Mouse (Mus musculus) forebrain, embryonic 15.5 days (tissue): ENCODE results near the gene 4933428G20Rik. TPM values are rescaled to one million over a fixed set of nuclear protein-coding genes. Genes with fewer than 3 reads are reported as not detected.

Source experiments
- ATAC-seq: fragments of 200-750 bp; cut with Nextera tagmentation; replicated peaks from 2 replicates; pipeline ENCODE4 v1.8.0; 2017; ENCODE audit warnings: mild to moderate bottlenecking, moderate TSS enrichment, moderate library complexity
- H3K27ac ChIP-seq: fragments of 300-500 bp; sonication (generic); replicated peaks from 2 replicates; pipeline ENCODE4 v1.5.1; 2015; ENCODE audit warnings: mild to moderate bottlenecking, inconsistent platforms
- H3K27me3 ChIP-seq: fragments of 300-500 bp; sonication (generic); 2 replicates; pipeline ENCODE4 v1.6.1; 2015; ENCODE audit warnings: inconsistent platforms
- H3K36me3 ChIP-seq: fragments of 300-500 bp; sonication (generic); 2 replicates; pipeline ENCODE4 v1.6.1; 2015; ENCODE audit warnings: mild to moderate bottlenecking, inconsistent platforms
- H3K4me1 ChIP-seq: fragments of 300-500 bp; sonication (generic); 2 replicates; pipeline ENCODE4 v1.6.1; 2015; ENCODE audit warnings: inconsistent platforms
- H3K4me2 ChIP-seq: fragments of 300-500 bp; sonication (generic); replicated peaks from 2 replicates; pipeline ENCODE4 v1.6.1; 2015; ENCODE audit warnings: mild to moderate bottlenecking, inconsistent platforms
- H3K4me3 ChIP-seq: fragments of 300-500 bp; sonication (generic); 2 replicates; pipeline ENCODE4 v1.5.1; 2015; ENCODE audit warnings: mild to moderate bottlenecking, inconsistent platforms
- H3K9ac ChIP-seq: fragments of 300-500 bp; sonication (generic); replicated peaks from 2 replicates; pipeline ENCODE4 v1.6.1; 2015; ENCODE audit warnings: mild to moderate bottlenecking, inconsistent platforms
- H3K9me3 ChIP-seq: fragments of 300-500 bp; sonication (generic); 2 replicates; pipeline ENCODE4 v1.6.1; 2016; ENCODE audit warnings: inconsistent platforms
- WGBS: fragments of 180-500 bp; shearing (Covaris S2); methylation state at CpG from one replicate; pipeline ENCODE4 v1.1.7; 2015; ENCODE audit warnings: mixed read lengths; 5-methylcytosine and 5-hydroxymethylcytosine counted together
- polyA plus RNA-seq: library from polyadenylated mRNA; unstranded; fragments of >200 nt; fragmentation: Nextera tagmentation; extraction: Ambion mirVana; gene quantifications from 2 replicates; pipeline ENCODE4 v1.2.1, GENCODE M21; 2015

4933428G20Rik gene
- polyA plus RNA-seq, 1 experiment from 2014 or later: 1.1 TPM

DNA sequence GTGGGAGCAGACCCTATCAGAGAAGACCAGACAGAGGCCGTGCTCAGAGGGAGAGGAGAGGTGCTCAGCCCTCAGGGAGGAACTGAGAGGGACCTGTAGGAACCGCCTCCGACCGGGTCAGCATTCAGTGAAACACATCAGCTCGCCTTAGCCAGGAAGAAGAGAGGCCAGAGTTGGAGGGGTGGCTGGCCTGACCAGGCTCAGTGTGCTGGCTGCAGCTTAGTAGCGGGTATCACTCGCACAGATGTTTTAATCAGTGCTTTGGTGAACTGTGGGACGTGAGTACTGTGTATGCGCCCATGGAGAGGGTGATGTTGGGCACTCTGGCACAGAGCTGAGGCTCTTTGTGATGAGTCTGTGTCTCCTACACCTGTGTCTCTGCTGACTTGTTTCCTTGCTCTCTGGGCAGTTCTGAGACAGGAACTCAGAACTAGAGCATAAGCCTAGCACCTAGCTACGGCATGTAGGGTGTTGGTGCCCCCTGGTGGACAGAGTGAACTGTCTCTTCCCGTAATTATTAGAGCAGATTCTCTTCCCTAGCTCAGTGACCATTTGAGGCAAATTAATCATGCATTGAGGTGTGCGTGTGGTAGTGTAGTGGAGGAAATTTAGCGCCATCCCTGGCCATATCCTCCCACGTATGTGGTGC lies 31.4 kb downstream of the 4933428G20Rik start:
- peak; percentile 58 for ATAC-seq
- H3K27ac ChIP-seq: no peak overlapping the region
- 43% methylated on average over 14 of the region's 14 CpGs for WGBS
- no peak overlapping the region for H3K4me2 ChIP-seq
- no peaks in the 10 kb centered on the region for H3K4me1 ChIP-seq
- H3K27me3 ChIP-seq: no peaks in the 10 kb centered on the region
- peaks cover 52% of the 10 kb centered on the region for H3K36me3 ChIP-seq
- no peak overlapping the region for H3K4me3 ChIP-seq
- no peaks in the 10 kb centered on the region for H3K9me3 ChIP-seq
- no peak overlapping the region for H3K9ac ChIP-seq

- peaks cover 47% of the 10 kb centered on the region for H3K36me3 ChIP-seq
- no peak overlapping the region for H3K9ac ChIP-seq
- no peaks in the 10 kb centered on the region for H3K4me1 ChIP-seq
- H3K27ac ChIP-seq: no peak overlapping the region
- 0 out of 2 replicates have a peak, but pooled peaks cover 5% of the 10 kb centered on the region for H3K27me3 ChIP-seq
- ATAC-seq: no peak
- H3K4me3 ChIP-seq: no peak overlapping the region
- H3K9me3 ChIP-seq: no peaks in the 10 kb centered on the region
- H3K4me2 ChIP-seq: no peak overlapping the region
- WGBS: 71% methylated on average over 10 of the region's 10 CpGs
Measured at GRCm38 (mm10) chr11:97466444-97467160, 33.5 kb downstream of the 4933428G20Rik start.

GRCm38 (mm10) chr11:97465957-97466356 lies 34.2 kb downstream of the 4933428G20Rik start:
- H3K27me3 ChIP-seq: 0 out of 2 replicates have a peak, but pooled peaks cover 5% of the 10 kb centered on the region
- no peaks in the 10 kb centered on the region for H3K9me3 ChIP-seq
- no peak overlapping the region for H3K4me2 ChIP-seq
- no peaks in the 10 kb centered on the region for H3K4me1 ChIP-seq
- no peak overlapping the region for H3K27ac ChIP-seq
- H3K9ac ChIP-seq: no peak overlapping the region
- H3K36me3 ChIP-seq: peaks cover 45% of the 10 kb centered on the region
- ATAC-seq: no peak
- WGBS: 84% methylated on average over 12 of the region's 12 CpGs
- no peak overlapping the region for H3K4me3 ChIP-seq

GRCm38 (mm10) chr11:97463991-97464390 lies 36.1 kb downstream of the 4933428G20Rik start:
- no peak overlapping the region for H3K9ac ChIP-seq
- H3K4me3 ChIP-seq: no peak overlapping the region
- WGBS: 99% methylated on average over 4 of the region's 4 CpGs

DNA sequence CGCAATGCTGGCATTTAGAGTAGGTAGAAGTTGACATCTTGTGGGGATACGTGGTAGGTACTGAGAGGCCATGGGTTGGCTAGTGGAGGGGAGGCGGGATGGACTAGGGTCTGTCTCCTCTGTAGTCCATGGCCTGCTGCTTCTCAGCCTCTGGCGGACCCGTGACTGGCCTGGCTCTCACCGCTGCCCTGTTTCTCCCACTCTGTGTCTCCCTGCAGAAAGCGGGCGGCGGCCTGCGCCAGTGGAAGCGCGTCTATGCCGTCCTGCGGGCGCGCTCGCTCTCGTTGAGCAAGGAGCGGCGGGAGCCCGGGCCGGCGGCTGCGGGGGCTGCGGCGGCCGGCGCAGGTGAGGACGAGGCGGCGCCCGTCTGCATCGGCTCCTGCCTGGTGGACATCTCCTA lies 37.0 kb downstream of the 4933428G20Rik start:
- Histone ChIP-seq H3K4me3 (no peak overlapping the region), H3K4me1 (no peaks in the 10 kb centered on the region), H3K27me3 (0 out of 2 replicates have a peak, but pooled peaks cover 5% of the 10 kb centered on the region), H3K4me2 (no peak overlapping the region), H3K9me3 (no peaks in the 10 kb centered on the region), H3K36me3 (peaks cover 39% of the 10 kb centered on the region), H3K27ac (no peak overlapping the region), H3K9ac (no peak overlapping the region)
- no peak for ATAC-seq
- 30% methylated on average over 33 of the region's 33 CpGs for WGBS

More at GRCm38 (mm10) chr11:97463991-97464390, 36.1 kb downstream of the 4933428G20Rik start:
- H3K9me3 ChIP-seq: no peaks in the 10 kb centered on the region
- H3K36me3 ChIP-seq: peaks cover 36% of the 10 kb centered on the region
- H3K4me2 ChIP-seq: no peak overlapping the region
- ATAC-seq: no peak
- 0 out of 2 replicates have a peak, but pooled peaks cover 5% of the 10 kb centered on the region for H3K27me3 ChIP-seq
- no peaks in the 10 kb centered on the region for H3K4me1 ChIP-seq
- H3K27ac ChIP-seq: no peak overlapping the region

DNA sequence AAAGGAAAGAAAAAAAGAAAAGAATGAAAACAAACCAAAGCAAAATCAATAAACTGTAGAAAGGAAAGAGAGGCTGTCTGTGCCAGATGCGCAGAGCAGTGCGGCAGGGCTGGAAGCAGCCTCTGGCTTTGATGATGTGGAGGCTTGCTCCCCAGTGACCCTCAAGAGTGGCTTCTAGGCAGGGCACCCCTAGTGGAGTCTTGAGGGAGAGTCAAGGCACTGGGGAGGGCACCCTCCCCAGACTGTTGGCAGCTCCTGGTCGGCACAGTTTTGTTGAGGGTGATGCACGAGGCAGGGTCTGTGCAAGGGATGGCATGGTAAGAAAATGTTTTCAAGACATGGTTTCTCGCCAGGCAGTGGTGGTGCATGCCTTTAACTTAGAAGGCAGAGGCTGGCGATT lies 37.6 kb downstream of the 4933428G20Rik start:
- no peak for ATAC-seq
- no peaks in the 10 kb centered on the region for H3K4me1 ChIP-seq
- H3K27me3 ChIP-seq: 0 out of 2 replicates have a peak, but pooled peaks cover 5% of the 10 kb centered on the region
- WGBS: 84% methylated on average over 6 of the region's 6 CpGs
- no peak overlapping the region for H3K27ac ChIP-seq
- H3K9ac ChIP-seq: no peak overlapping the region
- no peaks in the 10 kb centered on the region for H3K9me3 ChIP-seq
- H3K36me3 ChIP-seq: peaks cover 45% of the 10 kb centered on the region
- H3K4me2 ChIP-seq: no peak overlapping the region
- no peak overlapping the region for H3K4me3 ChIP-seq

GRCm38 (mm10) chr11:97461307-97461820 lies 38.8 kb downstream of the 4933428G20Rik start:
- H3K9ac ChIP-seq: no peak overlapping the region
- 0 out of 2 replicates have a peak, but pooled peaks cover 5% of the 10 kb centered on the region for H3K27me3 ChIP-seq

DNA sequence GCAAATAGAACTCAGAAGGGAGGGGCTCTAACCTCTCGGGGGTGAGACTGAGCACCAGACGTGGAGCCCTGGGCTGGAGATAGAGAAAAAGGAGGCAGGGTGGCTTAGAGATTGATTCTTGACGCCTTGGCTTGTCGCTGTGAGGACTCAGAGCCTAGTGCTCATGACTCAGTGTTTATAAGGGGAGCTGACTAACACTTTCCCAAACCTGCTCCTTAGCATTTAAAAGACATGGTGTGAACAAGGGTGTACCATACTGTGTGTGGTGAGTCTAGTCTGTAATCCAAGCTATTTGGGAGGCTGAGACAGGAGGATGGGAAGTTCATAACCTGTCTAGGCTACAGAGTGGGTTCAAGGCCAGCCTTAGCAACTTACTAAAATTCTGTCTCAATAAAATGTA lies 43.0 kb downstream of the 4933428G20Rik start:
- no peaks in the 10 kb centered on the region for H3K9me3 ChIP-seq
- H3K4me2 ChIP-seq: no peak overlapping the region
- H3K36me3 ChIP-seq: peaks cover 42% of the 10 kb centered on the region
- WGBS: 86% methylated on average over 4 of the region's 4 CpGs
- H3K27ac ChIP-seq: no peak overlapping the region
- no peak for ATAC-seq
- no peaks in the 10 kb centered on the region for H3K27me3 ChIP-seq
- peaks cover 17% of the 10 kb centered on the region for H3K4me1 ChIP-seq
- no peak overlapping the region for H3K9ac ChIP-seq
- no peak overlapping the region for H3K4me3 ChIP-seq

More at GRCm38 (mm10) chr11:97461307-97461820, 38.8 kb downstream of the 4933428G20Rik start:
- no peak overlapping the region for H3K4me3 ChIP-seq
- no peaks in the 10 kb centered on the region for H3K9me3 ChIP-seq
- H3K36me3 ChIP-seq: peaks cover 51% of the 10 kb centered on the region
- H3K4me1 ChIP-seq: no peaks in the 10 kb centered on the region
- WGBS: 87% methylated on average over 3 of the region's 3 CpGs
- no peak overlapping the region for H3K4me2 ChIP-seq
- ATAC-seq: no peak
- no peak overlapping the region for H3K27ac ChIP-seq

DNA sequence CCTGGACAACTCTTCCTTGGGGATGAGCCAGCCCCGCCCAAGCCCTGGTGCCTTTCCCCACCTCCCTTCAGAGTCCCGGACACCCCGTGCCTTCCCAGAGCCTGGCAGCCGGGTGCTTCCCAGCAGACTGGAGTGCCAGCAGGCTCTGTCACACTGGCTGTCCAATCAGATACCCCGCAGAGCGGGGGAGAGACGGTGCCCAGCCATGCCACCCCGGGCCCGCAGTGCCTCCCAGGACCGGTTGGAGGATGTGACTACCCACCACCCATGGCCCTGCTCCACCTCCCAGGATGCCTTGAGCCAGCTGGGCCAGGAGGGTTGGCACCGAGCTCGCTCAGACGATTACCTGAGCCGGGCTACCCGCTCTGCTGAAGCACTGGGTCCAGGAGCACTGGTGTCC lies 48.5 kb downstream of the 4933428G20Rik start:
- Histone ChIP-seq H3K4me1 (peaks cover 46% of the 10 kb centered on the region), H3K9me3 (no peaks in the 10 kb centered on the region), H3K27ac (no peak overlapping the region), H3K4me3 (peak overlapping the region; percentile 56), H3K9ac (peak overlapping the region; percentile 64; the same call in 1 of the 2 replicates), H3K27me3 (no peaks in the 10 kb centered on the region), H3K36me3 (peaks cover 20% of the 10 kb centered on the region), H3K4me2 (peak overlapping the region; percentile 73)
- WGBS: 91% methylated on average over 15 of the region's 15 CpGs
- no peak for ATAC-seq

DNA sequence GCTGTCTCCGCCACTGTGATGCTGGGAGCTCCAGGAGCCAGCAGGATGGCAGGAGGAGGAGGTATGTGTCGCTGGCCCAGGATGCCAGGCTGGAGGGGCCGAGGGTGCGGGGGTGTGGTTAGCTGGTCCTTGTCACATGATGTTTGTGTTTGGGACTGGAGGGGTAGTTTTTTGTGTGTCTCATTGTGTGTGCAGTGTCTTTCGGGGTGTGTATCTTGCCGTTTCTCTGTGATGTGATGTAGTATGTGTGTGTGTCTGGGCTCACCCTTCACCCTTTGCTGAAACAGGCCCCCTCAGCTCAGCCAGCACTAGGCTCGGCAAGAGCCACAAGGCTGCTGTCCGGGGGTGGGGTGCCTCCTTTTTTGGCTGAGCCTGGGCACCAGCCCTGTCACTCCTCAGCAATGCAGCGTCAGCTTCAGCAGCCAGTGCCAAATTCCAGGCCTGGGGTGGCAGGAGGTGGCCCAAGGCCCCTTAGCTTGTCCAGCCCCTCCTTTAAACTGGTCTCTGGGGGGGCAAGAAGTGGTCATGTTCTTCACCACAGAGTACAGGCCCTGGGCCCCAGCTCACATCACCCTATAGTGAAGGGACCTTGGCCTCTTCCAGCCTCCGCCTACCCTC lies 49.7 kb downstream of the 4933428G20Rik start:
- peak overlapping the region; percentile 56 for H3K4me3 ChIP-seq
- peak; percentile 54 for ATAC-seq
- H3K9ac ChIP-seq: peak overlapping the region; percentile 64
- H3K4me2 ChIP-seq: peak overlapping the region; percentile 73
- WGBS: 17% methylated on average over 10 of the region's 10 CpGs
- H3K27me3 ChIP-seq: no peaks in the 10 kb centered on the region
- no peaks in the 10 kb centered on the region for H3K9me3 ChIP-seq
- peaks cover 9% of the 10 kb centered on the region; the same call in 1 of the 2 replicates for H3K36me3 ChIP-seq
- H3K4me1 ChIP-seq: peaks cover 46% of the 10 kb centered on the region
- peak overlapping the region; percentile 70 for H3K27ac ChIP-seq

GRCm38 (mm10) chr11:97449601-97450293 lies 50.4 kb downstream of the 4933428G20Rik start:
- peak; percentile 85 for ATAC-seq
- WGBS: 7% methylated on average over 15 of the region's 15 CpGs
- Histone ChIP-seq H3K27ac (peak overlapping the region; percentile 70), H3K9ac (peak overlapping the region; percentile 64), H3K36me3 (0 out of 2 replicates have a peak, but pooled peaks cover 5% of the 10 kb centered on the region), H3K27me3 (no peaks in the 10 kb centered on the region), H3K4me3 (peak overlapping the region; percentile 56), H3K4me1 (peaks cover 46% of the 10 kb centered on the region), H3K9me3 (no peaks in the 10 kb centered on the region), H3K4me2 (peak overlapping the region; percentile 73)
